Mouse (Mus musculus) ES-Bruce4 (cell line): Measurements from ENCODE around the gene Cldn10.

Experiments used
- CTCF ChIP-seq: IDR thresholded peaks from one replicate; pipeline ENCODE4 v1.8.1; 2011; ENCODE audit warnings: low read depth, low read length
- EP300 ChIP-seq: IDR thresholded peaks from 2 replicates; pipeline ENCODE4 v1.6.1; 2011; ENCODE audit warnings: low read depth, low read length; ENCODE audit not compliant: insufficient read depth

GRCm38 (mm10) chr14:118774507-118775428 is 12.9 kb upstream of the Cldn10 start:
- TF ChIP-seq EP300 (no peak), CTCF (peak; percentile 56)
